Mouse (Mus musculus) stomach, postnatal 0 days (tissue): ENCODE data around the gene Ccdc117. TPM values are rescaled to one million over a fixed set of nuclear protein-coding genes. Genes with fewer than 3 reads are reported as not detected.
"Not testable (repeated sequence)": the region's sequence is repeated elsewhere in the genome, so short reads cannot be mapped to it uniquely, and the experiment has no call there.

Experiments
- ATAC-seq: fragments of 200-750 bp; cut with Nextera tagmentation; 2 replicates; pipeline ENCODE4 v1.8.0; 2017; ENCODE audit not compliant: low FRiP score, low TSS enrichment
- DNase-seq: peaks from one replicate; pipeline ENCODE4 v3.0.0-alpha.2; 2016; ENCODE audit warnings: low spot score
- H3K27ac ChIP-seq: fragments of 300-500 bp; sonication (generic); replicated peaks from 2 replicates; pipeline ENCODE4 v1.5.1; 2014; ENCODE audit warnings: mild to moderate bottlenecking, control low read depth
- H3K27me3 ChIP-seq: fragments of 300-500 bp; sonication (generic); 2 replicates; pipeline ENCODE4 v1.6.1; 2014; ENCODE audit warnings: low read length; ENCODE audit not compliant: control insufficient read depth, insufficient read depth
- H3K36me3 ChIP-seq: fragments of 300-500 bp; sonication (generic); 2 replicates; pipeline ENCODE4 v1.6.1; 2014; ENCODE audit warnings: low read length, mixed read lengths; ENCODE audit not compliant: control insufficient read depth, insufficient read depth
- H3K4me1 ChIP-seq: fragments of 300-500 bp; sonication (generic); replicated peaks from 2 replicates; pipeline ENCODE4 v1.6.1; 2014; ENCODE audit warnings: antibody characterized with exemption; ENCODE audit not compliant: control insufficient read depth, insufficient read depth
- H3K4me2 ChIP-seq: fragments of 300-500 bp; sonication (generic); replicated peaks from 2 replicates; pipeline ENCODE4 v1.6.1; 2014; ENCODE audit warnings: low read depth, mild to moderate bottlenecking, control low read depth, moderate library complexity
- H3K4me3 ChIP-seq: fragments of 300-500 bp; sonication (generic); 2 replicates; pipeline ENCODE4 v1.5.1; 2014; ENCODE audit warnings: low read depth, low read length, control low read depth
- H3K9ac ChIP-seq: fragments of 300-500 bp; sonication (generic); 2 replicates; pipeline ENCODE4 v1.6.1; 2014; ENCODE audit warnings: mild to moderate bottlenecking, low read length, control low read depth, mixed read lengths
- H3K9me3 ChIP-seq: fragments of 300-500 bp; sonication (generic); 2 replicates; pipeline ENCODE4 v1.6.1; 2016; ENCODE audit warnings: low read length; ENCODE audit not compliant: control insufficient read depth
- CTCF ChIP-seq: IDR thresholded peaks from 2 replicates; pipeline ENCODE4 v1.5.1; 2016; ENCODE audit warnings: antibody characterized with exemption, low read depth, mild to moderate bottlenecking, moderate library complexity
- EP300 ChIP-seq: optimal IDR thresholded peaks from 2 replicates; pipeline ENCODE3; 2016; ENCODE audit warnings: antibody characterized with exemption
- WGBS: fragments of 180-500 bp; shearing (Covaris S2); extraction: QIAGEN DNeasy Blood & Tissue Kit; methylation state at CpG from one replicate; pipeline ENCODE4 v1.1.7; 2014; 5-methylcytosine and 5-hydroxymethylcytosine counted together
- polyA plus RNA-seq: library from polyadenylated mRNA; unstranded; fragments of >200 nt; fragmentation: Nextera tagmentation; extraction: Ambion mirVana; gene quantifications from 2 replicates; pipeline ENCODE4 v1.2.1, GENCODE M21; 2015

The Ccdc117 gene
- polyA plus RNA-seq, 1 experiment from 2014 or later, result 8.7 TPM

GRCm38 (mm10) chr11:5551931-5552330 is 9.9 kb upstream of the Ccdc117 start:
- no peak for TF ChIP-seq EP300
- TF ChIP-seq CTCF, result no peak
- H3K36me3 ChIP-seq, result no peaks in the 10 kb centered on the region
- no peak overlapping the region for H3K27ac ChIP-seq
- H3K4me2 ChIP-seq, result no peak overlapping the region
- WGBS, result 56% methylated on average over 1 of the region's 1 CpGs
- no peak overlapping the region for H3K9ac ChIP-seq
- no peak overlapping the region for H3K4me3 ChIP-seq
- no peaks in the 10 kb centered on the region for H3K27me3 ChIP-seq
- ATAC-seq, result peak; percentile 57; the same call in 1 of the 2 replicates
- no peaks in the 10 kb centered on the region for H3K9me3 ChIP-seq
- DNase-seq, result no peak
- H3K4me1 ChIP-seq, result no peaks in the 10 kb centered on the region

GRCm38 (mm10) chr11:5551430-5551829 is 9.4 kb upstream of the Ccdc117 start:
- Histone ChIP-seq H3K9ac (no peak overlapping the region), H3K36me3 (no peaks in the 10 kb centered on the region), H3K4me3 (no peak overlapping the region), H3K27ac (no peak overlapping the region), H3K9me3 (no peaks in the 10 kb centered on the region), H3K4me2 (no peak overlapping the region), H3K4me1 (no peaks in the 10 kb centered on the region), H3K27me3 (no peaks in the 10 kb centered on the region)
- DNase-seq (no peak), ATAC-seq (peak; percentile 10; the same call in 1 of the 2 replicates)
- TF ChIP-seq EP300 (no peak), CTCF (no peak)
- WGBS, result 83% methylated on average over 5 of the region's 5 CpGs

- WGBS, result 87% methylated on average over 3 of the region's 3 CpGs
Measured at GRCm38 (mm10) chr11:5546693-5547092, 4.7 kb upstream of the Ccdc117 start.

DNA sequence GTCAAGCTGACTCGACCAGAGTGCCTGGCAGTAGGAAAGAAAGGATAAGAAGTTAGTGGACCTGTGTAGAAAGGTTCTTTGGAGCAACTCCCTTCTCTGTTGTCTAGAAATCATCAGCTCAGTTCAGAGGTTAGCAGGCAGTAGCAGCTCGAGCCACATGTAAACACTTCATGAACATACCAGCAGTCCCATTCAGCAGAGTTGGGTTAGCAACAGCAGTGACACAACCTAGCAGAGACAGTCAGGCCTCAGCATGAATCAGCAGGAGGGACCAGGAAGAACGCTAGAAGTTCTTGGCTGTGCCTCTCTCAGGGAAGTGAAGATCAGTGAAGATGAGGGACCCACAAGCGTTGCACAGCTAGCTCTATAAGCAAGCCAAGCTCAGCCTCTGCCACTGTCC is 3.5 kb upstream of the Ccdc117 start:
- ATAC-seq, result no peak
- H3K36me3 ChIP-seq, result no peaks in the 10 kb centered on the region
- H3K27ac ChIP-seq, result no peak overlapping the region
- TF ChIP-seq EP300, result no peak
- TF ChIP-seq CTCF, result no peak
- no peak for DNase-seq
- no peak overlapping the region for H3K4me2 ChIP-seq
- H3K9me3 ChIP-seq, result no peaks in the 10 kb centered on the region
- H3K4me1 ChIP-seq, result no peaks in the 10 kb centered on the region; the same call in 1 of the 2 replicates
- H3K9ac ChIP-seq, result no peak overlapping the region
- 64% methylated on average over 4 of the region's 4 CpGs for WGBS
- no peak overlapping the region for H3K4me3 ChIP-seq
- no peaks in the 10 kb centered on the region for H3K27me3 ChIP-seq

More at GRCm38 (mm10) chr11:5546693-5547092, 4.7 kb upstream of the Ccdc117 start:
- Histone ChIP-seq H3K27ac (no peak overlapping the region), H3K9me3 (no peaks in the 10 kb centered on the region), H3K36me3 (no peaks in the 10 kb centered on the region), H3K4me1 (no peaks in the 10 kb centered on the region), H3K9ac (no peak overlapping the region), H3K4me3 (no peak overlapping the region), H3K27me3 (no peaks in the 10 kb centered on the region), H3K4me2 (no peak overlapping the region)
- no peak for ATAC-seq
- TF ChIP-seq EP300, result no peak
- TF ChIP-seq CTCF, result no peak
- no peak for DNase-seq

GRCm38 (mm10) chr11:5544709-5545108 is 2.7 kb upstream of the Ccdc117 start:
- H3K27me3 ChIP-seq, DNase-seq, H3K4me2 ChIP-seq, H3K4me3 ChIP-seq, H3K9me3 ChIP-seq, H3K27ac ChIP-seq, H3K36me3 ChIP-seq, ATAC-seq, H3K9ac ChIP-seq, H3K4me1 ChIP-seq: not testable (repeated sequence)
- WGBS, result 67% methylated on average over 1 of the region's 1 CpGs

- H3K4me1 ChIP-seq, result no peaks in the 10 kb centered on the region; the same call in 1 of the 2 replicates
- WGBS, result 79% methylated on average over 1 of the region's 1 CpGs
- no peak for ATAC-seq
- H3K27me3 ChIP-seq, result no peaks in the 10 kb centered on the region
- H3K27ac ChIP-seq, result no peak overlapping the region
- no peak overlapping the region for H3K4me3 ChIP-seq
- H3K9ac ChIP-seq, result no peak overlapping the region
- DNase-seq, result no peak
- H3K4me2 ChIP-seq, result no peak overlapping the region
- H3K9me3 ChIP-seq, result no peaks in the 10 kb centered on the region
- TF ChIP-seq EP300 (no peak), CTCF (no peak)
- no peaks in the 10 kb centered on the region; the same call in 1 of the 2 replicates for H3K36me3 ChIP-seq
Measured at GRCm38 (mm10) chr11:5543281-5543680, 1.3 kb upstream of the Ccdc117 start.
